Mouse (Mus musculus): Measurements from ENCODE around the gene Reln.

Reln gene

GRCm38 (mm10) chr5:22007304-22008059, 337.0 kb downstream of the Reln start:
- DNase-seq (ENCODE audit: low read depth, low spot score), result no peak

GRCm38 (mm10) chr5:22003858-22004257, 340.6 kb downstream of the Reln start:
- no peak for DNase-seq (ENCODE audit: low read depth, low spot score)

DNA sequence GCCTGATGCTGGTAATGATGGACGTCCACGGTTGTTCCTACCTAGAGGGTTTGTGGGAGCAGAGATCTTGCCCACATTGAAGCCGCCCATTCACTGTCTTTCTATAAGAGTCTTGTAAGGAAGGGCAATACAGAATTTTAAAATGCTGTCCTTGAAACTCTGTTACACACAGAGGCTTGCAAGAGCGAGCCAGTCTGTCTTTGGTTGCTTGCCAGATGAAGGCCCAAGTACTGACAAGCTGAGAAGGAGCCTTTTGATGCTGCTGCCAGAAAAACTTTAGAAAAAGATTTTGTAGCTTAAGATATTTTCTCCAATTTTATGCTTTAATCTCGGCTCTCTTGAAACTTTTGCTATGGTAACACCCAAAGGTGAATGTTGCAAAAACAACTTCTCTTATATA, 356.8 kb downstream of the Reln start:
- DNase-seq (ENCODE audit: low read depth, low spot score), result no peak

- DNase-seq (ENCODE audit: low read depth, low spot score), result peak; percentile 81
Measured at GRCm38 (mm10) chr5:21986311-21986710, 358.2 kb downstream of the Reln start.

- DNase-seq (ENCODE audit: low read depth, low spot score), result no peak
Measured at GRCm38 (mm10) chr5:21983021-21983667, 361.4 kb downstream of the Reln start.

DNA sequence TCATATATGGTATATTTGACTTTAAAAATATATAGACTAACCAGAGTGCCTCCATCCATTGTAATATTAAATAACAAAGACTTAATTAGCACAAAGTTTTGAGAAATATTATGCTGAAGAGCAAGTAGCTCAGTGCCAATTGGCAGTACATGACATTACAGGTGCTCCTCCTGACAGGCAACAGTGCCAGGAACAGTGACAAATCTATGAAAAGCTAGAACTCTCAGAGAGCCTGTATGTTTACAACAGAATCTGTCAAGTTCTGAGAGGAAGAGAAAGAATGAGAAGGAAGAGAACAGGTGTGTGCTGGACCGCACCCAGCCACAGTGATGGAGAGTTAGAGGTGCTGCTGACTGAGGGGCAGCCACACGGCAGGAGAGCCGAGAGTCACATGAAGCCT, 363.3 kb downstream of the Reln start:
- DNase-seq (ENCODE audit: low read depth, low spot score), result no peak

GRCm38 (mm10) chr5:21980544-21980943, 364.0 kb downstream of the Reln start:
- no peak for DNase-seq (ENCODE audit: low read depth, low spot score)

- DNase-seq (ENCODE audit: low read depth, low spot score), result no peak
Measured at GRCm38 (mm10) chr5:21973266-21974010, 371.1 kb downstream of the Reln start.

- DNase-seq (ENCODE audit: low read depth, low spot score), result no peak
Measured at GRCm38 (mm10) chr5:21961796-21962195, 382.7 kb downstream of the Reln start.

GRCm38 (mm10) chr5:21960151-21960550, 384.4 kb downstream of the Reln start:
- DNase-seq (ENCODE audit: low read depth, low spot score), result no peak

DNA sequence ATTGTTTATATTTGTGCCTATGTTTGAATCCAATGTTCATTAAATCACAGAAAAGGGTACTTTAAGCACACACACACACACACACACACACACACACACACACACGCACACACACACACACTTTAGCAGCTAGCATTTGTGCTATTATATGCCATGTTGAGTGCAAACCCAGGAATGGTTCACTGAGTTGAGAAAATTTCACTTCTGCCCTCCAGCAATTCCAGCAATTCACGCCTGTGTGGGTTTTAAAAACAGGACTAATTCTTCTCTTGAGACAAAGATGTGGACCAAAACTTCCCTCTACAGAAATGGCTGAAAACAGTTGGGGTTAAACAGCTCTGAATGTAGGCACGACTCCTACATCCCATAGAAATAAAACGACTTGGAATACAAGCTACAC, 386.9 kb downstream of the Reln start:
- no peak for DNase-seq (ENCODE audit: low read depth, low spot score)

GRCm38 (mm10) chr5:21957061-21957460, 387.4 kb downstream of the Reln start:
- DNase-seq (ENCODE audit: low read depth, low spot score), result no peak

- no peak for DNase-seq (ENCODE audit: low read depth, low spot score)
Measured at GRCm38 (mm10) chr5:21949507-21949897, 395.0 kb downstream of the Reln start.

- no peak for DNase-seq (ENCODE audit: low read depth, low spot score)
Measured at GRCm38 (mm10) chr5:21948736-21949506, 395.6 kb downstream of the Reln start.

DNA sequence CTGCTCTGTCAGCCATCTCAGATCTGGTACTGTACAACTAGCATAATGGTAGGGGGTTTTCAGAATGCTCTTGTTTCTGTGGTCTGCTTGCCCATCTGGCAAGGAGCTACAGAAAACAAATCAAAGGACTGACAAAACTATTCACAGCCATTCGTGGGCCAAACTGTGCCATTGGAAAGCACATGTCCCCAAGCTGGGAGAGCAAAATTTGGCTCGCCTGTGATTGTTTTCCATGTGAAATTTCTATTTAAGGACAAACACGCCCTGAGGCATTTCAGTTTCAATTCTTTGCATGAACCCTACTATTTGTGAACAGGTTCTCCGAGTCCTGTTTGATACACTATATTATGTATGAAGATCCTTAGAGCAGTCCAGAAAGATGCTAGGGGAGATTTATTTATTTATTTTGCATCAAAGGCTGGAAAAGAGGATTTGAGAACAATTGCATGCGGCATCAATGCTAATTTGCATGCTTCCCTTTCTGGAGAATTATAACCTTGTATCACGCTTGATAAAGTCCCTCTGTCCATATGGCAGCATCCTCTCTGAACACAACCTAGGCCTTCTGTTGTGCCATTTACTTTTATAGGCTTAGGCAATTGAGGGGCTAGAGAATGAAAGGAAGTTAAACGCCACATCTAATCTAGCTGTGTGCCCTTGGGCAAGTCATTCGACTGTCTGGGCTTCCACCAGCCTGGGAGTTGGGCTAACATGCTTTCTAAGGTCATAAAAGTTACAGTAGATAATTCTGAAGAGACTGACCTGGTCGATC, 396.7 kb downstream of the Reln start:
- DNase-seq (ENCODE audit: low read depth, low spot score), result no peak

DNA sequence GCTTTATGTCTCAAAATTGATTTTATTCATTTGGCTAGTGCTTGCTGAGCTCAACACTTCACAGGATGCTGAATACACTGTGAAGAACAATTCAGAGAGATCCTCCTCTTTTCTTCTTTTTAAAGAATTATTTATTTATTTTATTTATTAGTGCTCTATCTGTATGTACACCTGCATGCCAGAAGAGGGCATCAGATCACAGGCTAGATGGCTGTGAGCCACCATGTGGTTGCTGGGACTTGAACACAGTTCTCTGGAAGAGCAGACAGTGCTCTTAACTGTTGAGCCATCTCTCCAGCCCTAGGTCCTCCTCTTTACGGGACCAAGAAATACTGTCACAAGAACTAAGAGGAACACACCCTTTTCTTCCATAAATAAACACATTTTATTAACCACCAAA, 399.9 kb downstream of the Reln start:
- no peak for DNase-seq (ENCODE audit: low read depth, low spot score)

- no peak for DNase-seq (ENCODE audit: low read depth, low spot score)
Measured at GRCm38 (mm10) chr5:21939405-21939804, 405.1 kb downstream of the Reln start.

- DNase-seq (ENCODE audit: low read depth, low spot score), result no peak
Measured at GRCm38 (mm10) chr5:21938138-21938537, 406.4 kb downstream of the Reln start.

GRCm38 (mm10) chr5:21936627-21937026, 407.9 kb downstream of the Reln start:
- no peak for DNase-seq (ENCODE audit: low read depth, low spot score)

DNA sequence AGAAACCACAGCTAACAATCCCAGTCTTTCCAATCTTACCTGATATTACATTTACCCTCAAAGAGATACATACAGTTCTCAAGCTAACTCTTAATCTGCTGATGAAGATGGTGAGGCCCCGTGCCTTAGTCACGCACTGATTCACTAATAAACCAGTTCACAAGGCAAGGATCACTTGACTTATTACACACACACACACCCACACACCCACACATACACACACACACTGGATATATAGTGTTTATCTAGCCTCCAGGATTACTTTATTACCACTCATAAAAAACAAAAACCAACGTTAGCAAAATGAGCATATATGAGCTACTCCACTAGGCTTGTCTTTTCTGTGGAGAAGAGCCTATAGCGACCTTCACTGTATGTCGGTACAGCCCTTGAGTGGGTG, 408.4 kb downstream of the Reln start:
- DNase-seq (ENCODE audit: low read depth, low spot score), result no peak

DNA sequence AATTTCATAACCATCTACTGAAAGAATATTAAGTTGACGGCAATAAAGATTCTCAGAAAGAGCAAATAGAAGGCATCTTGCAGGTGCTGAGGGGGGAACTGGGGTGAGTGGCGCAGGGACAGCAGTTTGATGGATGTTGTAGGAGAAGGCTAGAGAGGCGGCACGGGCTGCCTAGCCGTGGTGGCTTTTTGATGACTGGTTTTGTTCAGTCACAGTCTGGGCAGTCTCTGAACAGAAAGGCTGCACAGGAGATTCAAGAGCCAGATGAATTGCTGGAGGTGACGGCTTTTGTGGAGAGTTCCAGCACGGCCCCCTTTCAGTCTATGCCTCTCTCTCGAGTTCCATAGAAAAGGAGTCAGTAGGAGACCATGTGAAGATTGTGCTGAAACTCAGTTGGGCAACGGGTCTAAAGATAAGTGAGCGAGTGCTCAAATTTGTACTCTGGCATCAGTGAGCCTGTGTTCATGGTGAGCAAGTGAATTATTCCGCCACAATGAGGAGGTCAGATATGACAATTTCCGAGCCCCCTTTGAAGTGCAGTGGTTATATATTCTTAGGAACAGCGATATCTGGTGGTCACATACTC, 409.6 kb downstream of the Reln start:
- no peak for DNase-seq (ENCODE audit: low read depth, low spot score)

Data from 3T3-L1 (cell line).